Mouse (Mus musculus) lung, adult 2 months (tissue): ENCODE measurements around the gene Fmo1.

Experiments used
- CTCF ChIP-seq: fragments of 200-500 bp; IDR thresholded peaks from 2 replicates; pipeline ENCODE4 v1.5.1; 2011; ENCODE audit warnings: mild to moderate bottlenecking, low read length, control low read depth; ENCODE audit not compliant: insufficient read depth
- POLR2A ChIP-seq: fragments of 200-500 bp; IDR thresholded peaks from 2 replicates; pipeline ENCODE4 v1.6.1; 2011; ENCODE audit warnings: low read depth, mild to moderate bottlenecking, control low read depth, low read length, borderline replicate concordance; ENCODE audit errors: extremely low read depth

DNA sequence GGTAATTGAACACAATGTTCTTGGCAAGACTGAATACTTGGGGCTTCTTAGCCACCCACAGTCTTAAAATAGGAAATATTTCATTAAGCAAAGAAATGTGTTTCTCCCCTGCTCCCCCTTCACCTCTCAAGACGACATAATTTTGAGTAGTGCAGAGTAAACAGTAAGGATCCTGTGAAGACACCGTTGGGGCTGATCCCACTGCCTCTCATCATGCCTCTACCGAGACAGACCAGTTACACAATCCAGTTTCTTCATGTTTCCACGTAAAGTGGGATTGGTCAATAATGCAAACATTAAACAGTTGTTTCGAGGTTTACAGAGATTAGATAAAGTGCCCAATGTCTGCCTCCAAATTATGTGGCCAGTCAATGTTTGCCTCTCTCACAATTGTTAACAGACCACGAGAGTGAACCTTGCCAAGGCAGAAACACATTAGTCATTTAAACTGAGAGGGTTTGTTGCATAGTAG is 25.6 kb upstream of the Fmo1 start:
- TF ChIP-seq POLR2A (no peak), CTCF (no peak)
